Mouse (Mus musculus): Measurements from ENCODE around the gene Icam4. TPM values are rescaled to one million over a fixed set of nuclear protein-coding genes. Genes with fewer than 3 reads are reported as not detected.

Gene Icam4
- polyA plus RNA-seq, 1 experiment: 105 TPM

DNA sequence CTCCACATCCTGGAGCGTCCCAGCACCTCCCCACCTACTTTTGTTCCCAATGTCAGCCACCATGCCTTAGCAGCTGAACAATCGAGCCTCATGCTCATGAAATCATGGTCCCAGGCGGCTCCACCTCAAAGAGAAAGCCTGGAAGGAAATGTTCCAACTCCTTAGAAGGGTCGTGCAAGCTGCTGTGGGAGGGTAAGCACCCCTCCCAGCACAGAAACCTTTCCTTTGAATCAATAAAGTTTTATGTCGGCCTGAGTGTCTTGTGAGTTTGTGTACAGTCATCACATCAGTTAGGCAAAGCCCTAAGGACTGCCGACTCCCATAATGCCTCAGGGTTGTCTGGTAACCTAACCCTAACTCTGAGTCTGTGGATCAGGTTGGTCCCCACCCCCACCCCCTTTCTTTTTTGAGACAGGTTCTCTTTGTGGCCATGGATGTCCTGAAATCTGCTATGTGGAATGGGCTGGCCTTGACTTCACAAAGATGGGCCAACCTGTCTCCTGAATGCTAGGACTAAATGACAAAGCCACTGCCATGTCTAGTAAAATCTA, 538 bp upstream of the Icam4 start:
- Histone ChIP-seq H3K9me3 (ENCODE audit: control insufficient read depth, low read length) (no peaks in the 10 kb centered on the region), H3K4me3 (replicated peaks) (peak overlapping the region; percentile 70), H3K4me1 (ENCODE audit: control insufficient read depth) (peaks cover 74% of the 10 kb centered on the region), H3K27me3 (ENCODE audit: control insufficient read depth) (peaks cover 23% of the 10 kb centered on the region), H3K36me3 (ENCODE audit: control insufficient read depth) (peaks cover 36% of the 10 kb centered on the region)
- TF ChIP-seq TAL1 (IDR thresholded peaks at IDR 0.05; ENCODE audit: low read length): no peak
- TF ChIP-seq GATA1 (IDR thresholded peaks at IDR 0.05; ENCODE audit: low read length): no peak

DNA sequence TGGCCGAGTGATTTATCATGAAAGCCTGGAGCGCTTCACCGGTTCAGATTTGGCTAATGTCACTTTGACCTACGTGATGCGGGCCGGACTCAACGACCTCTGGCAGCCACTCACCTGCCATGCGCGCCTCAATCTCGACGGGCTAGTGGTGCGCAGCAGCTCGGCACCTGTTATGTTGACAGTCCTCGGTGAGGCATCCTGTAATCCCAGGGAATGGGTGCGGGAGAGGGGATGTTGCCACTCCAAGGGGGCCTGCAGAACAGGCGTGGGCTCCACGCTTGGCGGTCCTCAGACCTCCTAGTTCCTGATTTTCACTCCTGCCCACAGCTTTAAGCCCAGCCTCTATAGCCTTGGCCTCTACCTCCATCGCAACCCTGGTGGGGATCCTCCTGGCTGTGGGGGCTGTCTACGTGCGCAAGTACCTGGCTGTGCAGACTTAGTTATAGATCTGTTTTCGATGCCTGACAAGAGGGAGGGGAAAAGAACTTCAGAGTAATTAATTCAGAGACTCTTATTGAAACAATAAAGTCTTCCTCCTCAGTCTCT, 955 bp downstream of the Icam4 start:
- TF ChIP-seq GATA1 (IDR thresholded peaks at IDR 0.05; ENCODE audit: low read length): no peak
- no peak for TF ChIP-seq TAL1 (IDR thresholded peaks at IDR 0.05; ENCODE audit: low read length)
- Histone ChIP-seq H3K9me3 (ENCODE audit: control insufficient read depth, low read length) (peaks cover 3% of the 10 kb centered on the region), H3K36me3 (ENCODE audit: control insufficient read depth) (peaks cover 43% of the 10 kb centered on the region), H3K4me3 (replicated peaks) (peak overlapping the region; percentile 70), H3K4me1 (ENCODE audit: control insufficient read depth) (peaks cover 86% of the 10 kb centered on the region), H3K27me3 (ENCODE audit: control insufficient read depth) (peaks cover 38% of the 10 kb centered on the region)

DNA sequence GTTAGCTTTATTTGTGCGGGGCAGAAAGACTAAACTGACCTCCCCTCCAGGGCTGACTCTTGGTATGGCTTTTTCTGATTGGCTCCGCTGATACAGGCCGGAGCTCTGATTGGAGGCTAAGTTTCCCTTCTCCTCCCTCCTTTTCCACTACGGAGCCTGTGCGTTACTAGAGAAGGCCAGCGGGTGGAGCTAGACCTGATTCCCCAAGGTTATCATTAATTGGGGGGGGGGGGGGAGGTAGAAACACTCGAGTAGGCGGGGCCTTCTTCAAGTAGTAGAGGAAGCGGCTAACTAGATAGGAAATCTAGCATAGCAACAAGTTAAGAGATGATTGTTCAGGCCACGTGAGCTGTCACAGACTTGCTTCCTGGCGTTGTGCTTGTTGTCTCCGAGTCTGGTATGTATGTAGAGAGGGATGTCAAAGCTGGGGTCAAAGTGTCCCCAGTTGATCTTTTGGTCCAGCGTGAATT, 1.6 kb downstream of the Icam4 start:
- H3K36me3 ChIP-seq (ENCODE audit: control insufficient read depth): peaks cover 46% of the 10 kb centered on the region
- TF ChIP-seq GATA1 (IDR thresholded peaks at IDR 0.05; ENCODE audit: low read length) (peak; percentile 96), TAL1 (IDR thresholded peaks at IDR 0.05; ENCODE audit: low read length) (no peak)
- peak overlapping the region; percentile 70 for H3K4me3 ChIP-seq (replicated peaks)
- H3K9me3 ChIP-seq (ENCODE audit: control insufficient read depth, low read length): peaks cover 9% of the 10 kb centered on the region
- peaks cover 86% of the 10 kb centered on the region for H3K4me1 ChIP-seq (ENCODE audit: control insufficient read depth)
- H3K27me3 ChIP-seq (ENCODE audit: control insufficient read depth): peaks cover 44% of the 10 kb centered on the region

DNA sequence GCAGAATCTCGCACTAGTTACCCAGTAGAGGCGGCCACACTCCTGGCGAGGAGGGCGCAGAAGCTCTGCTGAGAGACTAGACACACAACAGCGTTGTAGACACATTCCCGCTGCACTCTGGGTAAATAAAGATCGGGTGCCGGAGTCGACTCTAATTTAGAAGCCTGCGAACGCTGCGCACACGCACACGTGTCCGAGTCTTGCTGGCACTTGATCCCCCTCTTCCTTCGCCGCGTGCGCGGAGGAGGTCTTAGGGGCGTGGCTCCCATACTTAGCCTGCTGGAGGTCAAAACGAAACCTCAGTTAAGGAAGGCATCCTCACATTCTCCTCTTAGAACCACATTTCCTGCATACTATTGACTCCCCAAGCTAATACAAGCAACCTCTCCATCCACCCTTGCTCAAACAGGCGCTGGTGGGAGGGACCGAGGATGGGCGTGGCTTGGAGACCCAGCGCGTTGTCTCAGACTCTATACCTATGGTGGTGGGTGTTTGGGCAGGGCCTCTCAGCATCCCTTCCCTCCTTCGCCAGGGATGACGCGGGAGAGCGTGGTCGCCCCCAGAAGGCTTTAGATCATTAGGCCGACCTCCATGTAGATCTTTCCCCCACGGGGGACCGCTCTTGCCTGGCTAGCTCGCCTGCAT, 2.2 kb downstream of the Icam4 start:
- Histone ChIP-seq H3K27me3 (ENCODE audit: control insufficient read depth) (peaks cover 50% of the 10 kb centered on the region), H3K9me3 (ENCODE audit: control insufficient read depth, low read length) (peaks cover 13% of the 10 kb centered on the region), H3K36me3 (ENCODE audit: control insufficient read depth) (peaks cover 49% of the 10 kb centered on the region), H3K4me3 (replicated peaks) (peak overlapping the region; percentile 70), H3K4me1 (ENCODE audit: control insufficient read depth) (peaks cover 84% of the 10 kb centered on the region)
- TF ChIP-seq TAL1 (IDR thresholded peaks at IDR 0.05; ENCODE audit: low read length) (no peak), GATA1 (IDR thresholded peaks at IDR 0.05; ENCODE audit: low read length) (no peak)

DNA sequence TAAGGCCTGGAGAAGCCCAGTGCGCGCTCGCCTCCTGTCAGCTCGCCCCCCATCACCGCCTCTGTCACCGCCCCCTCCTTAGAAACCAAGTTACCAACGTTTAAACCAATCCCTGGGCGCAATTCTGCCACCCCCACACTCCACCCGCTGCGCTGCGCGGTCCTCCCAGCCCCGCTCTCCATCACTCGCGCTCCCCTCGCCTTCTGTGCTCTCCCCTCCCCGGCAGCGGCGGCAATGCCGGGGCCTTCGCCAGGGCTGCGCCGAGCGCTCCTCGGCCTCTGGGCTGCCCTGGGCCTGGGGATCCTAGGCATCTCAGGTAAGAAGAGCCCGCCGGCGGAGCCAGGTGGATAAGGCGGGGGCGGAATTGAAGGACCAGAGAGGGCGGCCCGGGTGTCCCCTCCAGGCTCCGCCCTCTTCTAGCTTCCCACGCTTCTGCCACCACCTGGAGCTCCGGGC, 2.8 kb downstream of the Icam4 start, which contains the start of gene Icam5:
Gene Icam5 (plus strand): TSS at position 178 of the 456 bp plus-strand sequence.
- H3K9me3 ChIP-seq (ENCODE audit: control insufficient read depth, low read length): peaks cover 18% of the 10 kb centered on the region
- peak within 1 kb of the TSS; percentile 70 for H3K4me3 ChIP-seq (replicated peaks)
- peaks cover 56% of the 10 kb centered on the region for H3K27me3 ChIP-seq (ENCODE audit: control insufficient read depth)
- TF ChIP-seq TAL1 (IDR thresholded peaks at IDR 0.05; ENCODE audit: low read length) (no peak), GATA1 (IDR thresholded peaks at IDR 0.05; ENCODE audit: low read length) (no peak)
- peaks cover 46% of the 10 kb centered on the region for H3K36me3 ChIP-seq (ENCODE audit: control insufficient read depth)
- peaks cover 83% of the 10 kb centered on the region for H3K4me1 ChIP-seq (ENCODE audit: control insufficient read depth)

DNA sequence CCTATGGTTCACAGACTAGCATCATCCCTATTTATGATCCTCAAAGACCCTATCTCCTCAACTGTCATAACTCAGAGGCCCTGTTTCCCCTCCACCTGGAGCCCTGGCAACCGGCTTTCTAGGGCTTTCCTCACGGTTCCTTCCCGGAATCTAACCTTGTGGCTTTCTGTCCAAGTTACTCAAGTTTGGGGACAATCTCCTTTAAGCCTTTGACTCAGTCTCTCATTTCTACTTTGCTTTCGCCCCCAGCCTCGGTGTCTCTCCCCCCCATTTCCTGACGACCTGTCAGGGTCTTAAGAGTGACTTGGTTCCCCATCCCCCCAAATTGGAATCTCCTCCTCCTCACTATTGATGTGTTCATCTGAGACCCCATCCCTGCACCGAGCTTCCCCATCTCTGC, 3.3 kb downstream of the Icam4 start:
- TF ChIP-seq TAL1 (IDR thresholded peaks at IDR 0.05; ENCODE audit: low read length) (no peak), GATA1 (IDR thresholded peaks at IDR 0.05; ENCODE audit: low read length) (no peak)
- Histone ChIP-seq H3K36me3 (ENCODE audit: control insufficient read depth) (peaks cover 43% of the 10 kb centered on the region), H3K4me3 (replicated peaks) (peak overlapping the region; percentile 70), H3K9me3 (ENCODE audit: control insufficient read depth, low read length) (peaks cover 20% of the 10 kb centered on the region), H3K4me1 (ENCODE audit: control insufficient read depth) (peaks cover 83% of the 10 kb centered on the region), H3K27me3 (ENCODE audit: control insufficient read depth) (peaks cover 61% of the 10 kb centered on the region)

DNA sequence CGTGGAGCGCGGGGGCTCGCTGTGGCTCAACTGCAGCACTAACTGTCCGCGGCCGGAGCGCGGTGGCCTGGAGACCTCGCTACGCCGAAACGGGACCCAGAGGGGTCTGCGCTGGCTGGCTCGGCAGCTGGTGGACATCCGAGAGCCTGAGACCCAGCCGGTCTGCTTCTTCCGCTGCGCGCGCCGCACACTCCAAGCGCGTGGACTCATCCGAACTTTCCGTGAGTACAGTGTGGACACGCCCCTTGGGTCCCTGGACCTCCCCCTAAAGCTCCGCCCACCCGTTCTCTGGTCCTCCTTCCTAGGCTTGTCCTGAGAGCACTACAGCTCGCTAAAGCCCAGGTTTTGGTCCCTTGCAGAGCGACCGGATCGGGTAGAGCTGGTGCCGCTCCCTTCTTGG, 4.0 kb downstream of the Icam4 start:
- Histone ChIP-seq H3K9me3 (ENCODE audit: control insufficient read depth, low read length) (peaks cover 24% of the 10 kb centered on the region), H3K36me3 (ENCODE audit: control insufficient read depth) (peaks cover 38% of the 10 kb centered on the region), H3K27me3 (ENCODE audit: control insufficient read depth) (peaks cover 68% of the 10 kb centered on the region), H3K4me3 (replicated peaks) (peak overlapping the region; percentile 70), H3K4me1 (ENCODE audit: control insufficient read depth) (peaks cover 82% of the 10 kb centered on the region)
- no peak for TF ChIP-seq TAL1 (IDR thresholded peaks at IDR 0.05; ENCODE audit: low read length)
- TF ChIP-seq GATA1 (IDR thresholded peaks at IDR 0.05; ENCODE audit: low read length): no peak

DNA sequence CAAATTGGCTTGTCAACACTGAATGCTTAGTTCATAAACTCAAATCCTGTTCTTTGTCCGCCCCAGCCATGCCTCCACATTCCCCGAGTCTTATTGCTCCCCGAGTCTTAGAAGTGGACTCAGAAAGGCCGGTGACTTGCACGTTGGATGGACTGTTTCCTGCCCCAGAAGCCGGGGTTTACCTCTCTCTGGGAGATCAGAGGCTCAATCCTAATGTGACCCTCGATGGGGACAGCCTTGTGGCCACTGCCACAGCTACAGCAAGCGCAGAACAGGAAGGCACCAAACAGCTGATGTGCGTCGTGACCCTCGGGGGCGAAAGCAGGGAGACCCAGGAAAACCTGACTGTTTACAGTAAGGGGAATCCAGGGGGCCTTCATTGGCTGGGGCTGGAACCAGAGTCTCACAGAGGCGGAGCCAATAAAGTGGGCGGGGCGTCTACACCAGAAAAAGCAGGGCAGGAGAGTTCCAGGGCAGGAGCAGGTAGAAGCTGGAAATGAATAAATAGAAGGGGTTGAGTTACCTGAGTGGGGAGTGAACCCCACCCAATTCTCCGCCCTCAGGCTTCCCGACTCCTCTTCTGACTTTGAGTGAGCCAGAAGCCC, 5.4 kb downstream of the Icam4 start:
- TF ChIP-seq GATA1 (IDR thresholded peaks at IDR 0.05; ENCODE audit: low read length) (no peak), TAL1 (IDR thresholded peaks at IDR 0.05; ENCODE audit: low read length) (no peak)
- Histone ChIP-seq H3K36me3 (ENCODE audit: control insufficient read depth) (peaks cover 37% of the 10 kb centered on the region), H3K27me3 (ENCODE audit: control insufficient read depth) (peaks cover 78% of the 10 kb centered on the region), H3K9me3 (ENCODE audit: control insufficient read depth, low read length) (peaks cover 27% of the 10 kb centered on the region), H3K4me3 (replicated peaks) (no peak overlapping the region), H3K4me1 (ENCODE audit: control insufficient read depth) (peaks cover 79% of the 10 kb centered on the region)

DNA sequence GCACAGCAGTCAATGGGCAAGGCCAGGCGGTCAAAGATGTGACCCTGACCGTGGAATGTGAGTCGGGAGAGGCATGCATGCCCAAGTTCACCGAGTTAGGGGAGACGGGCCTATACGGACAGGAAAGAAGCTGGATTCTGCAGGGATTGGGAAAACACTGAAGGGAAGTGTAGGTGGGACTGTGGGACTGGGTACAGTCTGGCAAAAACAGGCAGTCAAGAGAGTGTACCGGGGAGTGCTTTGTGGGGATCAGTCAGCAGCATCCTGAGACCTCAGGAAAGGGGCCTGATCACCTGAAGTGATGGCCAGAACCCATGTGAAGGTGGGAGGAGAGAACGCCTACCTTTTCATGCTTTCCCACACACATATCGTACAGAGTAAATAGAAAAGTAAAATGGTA, 6.4 kb downstream of the Icam4 start:
- Histone ChIP-seq H3K4me1 (ENCODE audit: control insufficient read depth) (peaks cover 83% of the 10 kb centered on the region), H3K4me3 (replicated peaks) (no peak overlapping the region), H3K27me3 (ENCODE audit: control insufficient read depth) (peaks cover 78% of the 10 kb centered on the region), H3K9me3 (ENCODE audit: control insufficient read depth, low read length) (peaks cover 27% of the 10 kb centered on the region), H3K36me3 (ENCODE audit: control insufficient read depth) (peaks cover 32% of the 10 kb centered on the region)
- TF ChIP-seq TAL1 (IDR thresholded peaks at IDR 0.05; ENCODE audit: low read length): no peak
- TF ChIP-seq GATA1 (IDR thresholded peaks at IDR 0.05; ENCODE audit: low read length): no peak
